Mouse (Mus musculus) erythroblast, embryonic 14.5 days (primary cell): ENCODE results near the gene Wdr59.

Experiments used
- GATA1 ChIP-seq: IDR thresholded peaks from 2 replicates; pipeline ENCODE4 v1.6.1; 2012; ENCODE audit warnings: low read length, inconsistent platforms, mixed read lengths
- TAL1 ChIP-seq: IDR thresholded peaks from 3 replicates; pipeline ENCODE4 v1.6.1; 2012; ENCODE audit warnings: low read length, inconsistent platforms, mixed read lengths

- TF ChIP-seq GATA1 (no peak), TAL1 (no peak)
Observed at GRCm38 (mm10) chr8:111538194-111538593, 16.3 kb upstream of the Wdr59 start.
